Mouse (Mus musculus): ENCODE results near the gene Pgd. TPM values are rescaled to one million over a fixed set of nuclear protein-coding genes. Genes with fewer than 3 reads are reported as not detected.
A peak's percentile ranks its signal among the peaks of the same experiment; 100 is the strongest.
"Not testable (repeated sequence)": the region's sequence is repeated elsewhere in the genome, so short reads cannot be mapped to it uniquely, and the experiment has no call there.

The Pgd gene
- polyA plus RNA-seq, 1 experiment from 2014 or later, result 116 TPM

DNA sequence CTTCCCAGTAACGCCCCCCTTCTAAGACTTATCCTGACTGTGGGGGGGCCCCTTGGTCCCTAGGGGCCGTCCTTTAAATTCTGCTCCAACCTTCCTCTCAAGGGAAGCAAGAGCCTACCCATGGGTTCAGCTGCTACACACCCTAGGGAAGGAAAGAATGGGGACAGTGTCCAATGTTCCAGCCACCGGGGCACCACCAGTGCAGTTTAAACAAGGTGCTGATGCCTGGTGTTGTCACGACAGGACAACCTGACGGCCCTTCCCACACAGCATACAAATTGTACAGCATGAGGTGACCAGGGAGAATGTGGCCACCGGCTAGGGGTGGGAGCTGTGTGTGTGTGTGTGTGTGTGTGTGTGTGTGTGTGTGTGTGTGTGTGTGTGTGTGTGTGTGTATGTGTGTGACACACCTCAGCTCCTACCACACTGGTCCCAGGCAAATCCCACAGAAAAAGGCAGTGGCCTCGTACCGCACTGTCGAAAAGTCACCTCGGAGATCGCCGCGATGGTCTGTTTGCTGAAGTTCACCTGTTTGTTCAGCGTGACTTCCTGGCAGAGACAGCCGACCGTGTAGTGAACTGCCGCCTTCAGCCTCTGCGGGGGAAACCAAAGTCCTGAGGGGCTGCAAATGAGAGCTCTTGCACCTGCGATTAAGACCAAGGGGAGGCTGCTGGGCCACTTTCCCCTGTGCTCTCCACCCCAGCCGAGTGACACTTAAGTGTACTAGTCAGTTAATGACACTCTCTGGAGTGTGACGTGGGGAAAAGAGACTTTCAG, 34.6 kb downstream of the Pgd start:
- H3K4me3 ChIP-seq, result no peak overlapping the region
- no peak overlapping the region for H3K27ac ChIP-seq
- H3K36me3 ChIP-seq, result peaks cover 35% of the 10 kb centered on the region
- no peak overlapping the region for H3K4me2 ChIP-seq (replicated peaks)
- WGBS, result 87% methylated on average over 21 of the region's 21 CpGs
- H3K9ac ChIP-seq, result no peak overlapping the region
- ATAC-seq (ENCODE audit: insufficient number of reproducible peaks, insufficient read depth, low FRiP score, low TSS enrichment), result no peak
- H3K27me3 ChIP-seq, result no peaks in the 10 kb centered on the region
- H3K4me1 ChIP-seq, result peaks cover 8% of the 10 kb centered on the region; the same call in 1 of the 2 replicates
- H3K9me3 ChIP-seq, result no peaks in the 10 kb centered on the region

DNA sequence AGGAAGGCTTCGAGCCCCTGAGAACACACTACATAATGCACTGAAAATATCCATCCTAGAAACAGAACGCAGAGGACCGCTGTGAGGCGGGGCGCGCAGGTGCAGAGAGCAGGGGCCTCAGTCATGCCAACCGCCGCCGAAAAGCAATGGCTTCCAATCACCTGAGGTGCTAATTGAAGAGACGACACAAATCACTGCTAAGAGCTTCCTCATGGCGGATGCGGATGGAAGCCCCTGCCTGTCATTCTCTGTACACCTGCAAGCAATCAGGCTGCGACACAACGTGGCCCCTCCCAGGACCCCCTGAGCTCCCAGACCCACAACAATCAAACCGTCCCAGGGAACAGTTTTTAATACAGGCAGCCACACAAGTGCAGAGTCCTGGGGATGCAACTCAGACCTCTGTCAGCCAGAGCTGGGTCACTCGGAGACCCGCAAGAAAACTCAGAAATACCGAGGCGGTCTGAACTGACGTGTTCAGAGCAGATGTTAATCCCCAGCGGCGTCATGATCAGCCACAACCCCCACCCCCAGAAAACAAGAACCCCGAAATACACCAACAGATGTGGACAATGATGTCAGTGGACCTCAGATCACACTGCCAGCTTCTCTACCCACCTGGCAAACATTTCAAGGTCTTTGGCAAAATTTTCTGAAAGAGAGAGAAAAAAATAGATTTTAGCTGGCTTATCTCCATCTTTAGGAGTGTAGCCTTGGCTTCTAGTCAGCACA, 35.4 kb downstream of the Pgd start:
- H3K4me1 ChIP-seq, result peaks cover 2% of the 10 kb centered on the region; the same call in 1 of the 2 replicates
- no peaks in the 10 kb centered on the region for H3K27me3 ChIP-seq
- H3K36me3 ChIP-seq, result peaks cover 35% of the 10 kb centered on the region
- ATAC-seq (ENCODE audit: insufficient number of reproducible peaks, insufficient read depth, low FRiP score, low TSS enrichment), result no peak
- H3K9me3 ChIP-seq, result no peaks in the 10 kb centered on the region
- no peak overlapping the region for H3K4me2 ChIP-seq (replicated peaks)
- H3K9ac ChIP-seq, result no peak overlapping the region
- no peak overlapping the region for H3K27ac ChIP-seq
- H3K4me3 ChIP-seq, result no peak overlapping the region
- WGBS, result 71% methylated on average over 23 of the region's 23 CpGs

DNA sequence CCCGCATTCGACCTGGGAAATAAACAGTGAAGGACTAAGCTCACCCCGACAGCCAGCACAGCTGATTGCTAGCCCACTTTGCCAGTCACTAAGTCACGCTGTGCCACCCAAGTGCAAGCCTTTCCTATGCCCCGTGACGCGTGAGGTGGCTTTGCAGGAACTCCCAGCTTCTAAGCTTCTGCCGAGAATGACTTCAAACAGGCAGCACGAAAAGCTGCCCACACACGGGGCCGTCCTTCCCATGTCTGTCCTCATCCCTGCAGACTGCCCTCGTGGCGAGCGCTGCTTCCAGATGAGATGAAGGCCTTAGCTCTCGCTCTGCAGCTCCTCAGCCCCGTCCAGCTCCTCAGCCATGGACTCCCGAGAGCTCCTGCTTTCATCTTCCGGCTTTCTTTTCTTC, 38.1 kb downstream of the Pgd start:
- no peaks in the 10 kb centered on the region for H3K27me3 ChIP-seq
- no peak overlapping the region for H3K4me3 ChIP-seq
- peaks cover 35% of the 10 kb centered on the region for H3K36me3 ChIP-seq
- no peak overlapping the region for H3K9ac ChIP-seq
- no peak overlapping the region for H3K4me2 ChIP-seq (replicated peaks)
- 0 out of 2 replicates have a peak, but pooled peaks cover 2% of the 10 kb centered on the region for H3K4me1 ChIP-seq
- no peaks in the 10 kb centered on the region for H3K9me3 ChIP-seq
- ATAC-seq (ENCODE audit: insufficient number of reproducible peaks, insufficient read depth, low FRiP score, low TSS enrichment), result no peak
- 87% methylated on average over 18 of the region's 18 CpGs for WGBS
- H3K27ac ChIP-seq, result no peak overlapping the region

DNA sequence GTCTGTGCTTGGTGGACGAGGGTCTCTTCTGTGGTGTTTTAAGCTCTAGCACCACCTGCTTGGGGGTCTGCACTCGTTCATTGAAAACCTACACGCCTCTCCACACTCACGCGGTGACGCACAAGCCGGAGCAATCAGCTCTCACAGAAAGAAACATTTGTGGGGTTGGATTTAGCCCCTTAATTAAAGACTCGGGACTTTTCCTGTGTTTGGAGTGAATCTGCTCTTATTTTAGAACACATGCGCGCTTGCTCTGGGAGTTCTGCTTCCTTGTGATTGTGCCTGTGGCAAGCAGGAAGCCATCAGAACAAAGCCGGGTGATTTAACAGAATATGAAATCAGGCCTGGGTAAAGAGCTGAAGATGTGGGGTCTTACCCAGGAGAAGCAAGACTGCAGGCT, 39.9 kb downstream of the Pgd start, which contains the start of gene Cort:
TSS of gene Cort (minus strand) at position 101 of the 400 bp plus-strand sequence.
- Histone ChIP-seq H3K27ac (no peak within 1 kb of the TSS), H3K4me2 (replicated peaks) (no peak within 1 kb of the TSS), H3K4me3 (no peak within 1 kb of the TSS), H3K27me3 (no peaks in the 10 kb centered on the region), H3K9me3 (no peaks in the 10 kb centered on the region), H3K36me3 (peaks cover 32% of the 10 kb centered on the region), H3K4me1 (0 out of 2 replicates have a peak, but pooled peaks cover 2% of the 10 kb centered on the region), H3K9ac (no peak within 1 kb of the TSS)
- ATAC-seq (ENCODE audit: insufficient number of reproducible peaks, insufficient read depth, low FRiP score, low TSS enrichment), result no peak
- WGBS, result 80% methylated on average over 11 of the region's 11 CpGs

DNA sequence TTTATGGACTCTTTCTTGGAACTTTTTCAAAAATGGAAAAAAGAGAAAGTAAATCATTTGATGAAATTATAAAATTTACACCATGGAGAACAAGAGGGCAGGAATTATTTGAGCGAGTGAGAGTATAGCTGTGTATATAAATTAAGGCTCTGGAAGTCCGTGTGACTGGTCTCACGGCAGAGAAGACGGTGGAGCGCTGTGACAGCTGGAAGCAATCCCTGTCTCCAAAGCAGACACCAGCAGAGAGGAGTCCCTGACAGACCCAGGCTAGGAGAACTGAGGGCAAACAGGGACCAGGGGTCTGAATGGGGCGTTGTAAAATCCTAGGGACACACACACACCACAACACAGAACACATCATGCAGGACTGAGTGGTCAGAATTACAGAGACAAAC, 40.5 kb downstream of the Pgd start:
- 68% methylated on average over 6 of the region's 6 CpGs for WGBS
- Histone ChIP-seq H3K9ac (no peak overlapping the region), H3K4me2 (replicated peaks) (no peak overlapping the region), H3K4me3 (no peak overlapping the region), H3K27ac (no peak overlapping the region), H3K4me1 (0 out of 2 replicates have a peak, but pooled peaks cover 2% of the 10 kb centered on the region), H3K36me3 (peaks cover 28% of the 10 kb centered on the region), H3K9me3 (no peaks in the 10 kb centered on the region), H3K27me3 (no peaks in the 10 kb centered on the region)
- ATAC-seq (ENCODE audit: insufficient number of reproducible peaks, insufficient read depth, low FRiP score, low TSS enrichment), result no peak

DNA sequence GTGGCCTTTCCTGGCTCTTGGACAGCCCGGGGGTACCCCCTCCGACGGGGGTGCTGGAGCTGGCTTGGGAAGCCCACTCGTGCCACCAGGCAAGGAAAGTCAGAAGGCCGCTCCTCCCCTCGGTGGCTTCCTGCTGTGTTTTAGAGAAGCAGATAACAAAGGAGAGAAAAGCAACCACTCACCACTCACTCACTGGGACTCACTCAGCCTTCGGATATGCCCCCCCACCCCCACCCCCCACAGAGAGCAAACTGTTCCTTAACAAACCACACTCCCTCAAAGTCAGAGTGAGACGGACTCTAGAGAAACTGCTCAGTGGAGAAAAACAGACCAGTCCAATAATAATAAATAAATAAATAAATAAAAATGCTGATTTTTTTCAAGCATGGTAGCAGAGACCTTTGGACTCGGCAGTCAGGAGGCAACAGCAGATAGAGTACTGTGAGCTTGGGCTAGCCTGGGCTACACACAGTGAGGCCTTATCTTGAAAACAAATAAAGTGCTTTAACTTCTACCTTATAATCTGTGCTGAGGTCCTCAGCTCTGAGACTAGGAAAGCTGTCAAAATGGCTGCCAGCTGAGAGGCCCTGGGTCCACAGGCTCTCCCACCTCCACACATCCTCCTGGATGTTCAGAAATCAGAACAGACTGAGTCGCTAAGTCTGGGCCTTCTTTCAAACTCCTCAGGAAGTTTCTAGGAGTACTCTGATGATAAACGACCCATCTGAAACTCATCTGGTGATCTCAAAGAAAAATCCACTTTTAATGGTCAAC, 41.0 kb downstream of the Pgd start:
- WGBS, result 67% methylated on average over 11 of the region's 11 CpGs
- H3K36me3 ChIP-seq, result peaks cover 22% of the 10 kb centered on the region
- no peak overlapping the region for H3K4me3 ChIP-seq
- H3K4me2 ChIP-seq (replicated peaks), result no peak overlapping the region
- H3K9ac ChIP-seq, result no peak overlapping the region
- H3K27ac ChIP-seq, result no peak overlapping the region
- H3K4me1 ChIP-seq, result 0 out of 2 replicates have a peak, but pooled peaks cover 2% of the 10 kb centered on the region
- no peaks in the 10 kb centered on the region for H3K27me3 ChIP-seq
- no peaks in the 10 kb centered on the region for H3K9me3 ChIP-seq
- ATAC-seq (ENCODE audit: insufficient number of reproducible peaks, insufficient read depth, low FRiP score, low TSS enrichment), result no peak

DNA sequence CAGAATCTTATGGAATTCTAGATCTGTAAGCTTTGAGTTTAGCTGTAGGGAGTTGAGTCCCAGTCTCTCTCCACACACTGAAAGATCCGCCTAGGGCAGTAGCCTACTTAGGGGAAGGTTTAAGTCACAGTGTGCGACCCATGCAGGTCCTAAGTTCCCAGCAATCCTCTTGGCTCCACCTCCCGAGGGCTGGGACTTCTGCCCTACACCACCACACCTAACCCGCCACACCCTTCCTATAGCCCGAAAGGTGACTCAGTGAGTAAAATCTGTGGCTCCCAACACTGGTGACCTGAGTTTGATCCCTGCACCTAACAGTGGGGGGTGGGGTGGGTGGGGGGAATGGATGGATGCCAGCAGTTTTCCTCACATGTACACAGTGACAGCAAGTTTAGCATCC, 43.1 kb downstream of the Pgd start:
- no peak overlapping the region for H3K27ac ChIP-seq
- 0 out of 2 replicates have a peak, but pooled peaks cover 2% of the 10 kb centered on the region for H3K4me1 ChIP-seq
- H3K27me3 ChIP-seq, result no peaks in the 10 kb centered on the region
- H3K4me3 ChIP-seq, result no peak overlapping the region
- ATAC-seq (ENCODE audit: insufficient number of reproducible peaks, insufficient read depth, low FRiP score, low TSS enrichment), result no peak
- no peak overlapping the region for H3K9ac ChIP-seq
- H3K4me2 ChIP-seq (replicated peaks), result no peak overlapping the region
- H3K36me3 ChIP-seq, result peaks cover 10% of the 10 kb centered on the region
- WGBS, result 70% methylated on average over 5 of the region's 5 CpGs
- no peaks in the 10 kb centered on the region for H3K9me3 ChIP-seq

DNA sequence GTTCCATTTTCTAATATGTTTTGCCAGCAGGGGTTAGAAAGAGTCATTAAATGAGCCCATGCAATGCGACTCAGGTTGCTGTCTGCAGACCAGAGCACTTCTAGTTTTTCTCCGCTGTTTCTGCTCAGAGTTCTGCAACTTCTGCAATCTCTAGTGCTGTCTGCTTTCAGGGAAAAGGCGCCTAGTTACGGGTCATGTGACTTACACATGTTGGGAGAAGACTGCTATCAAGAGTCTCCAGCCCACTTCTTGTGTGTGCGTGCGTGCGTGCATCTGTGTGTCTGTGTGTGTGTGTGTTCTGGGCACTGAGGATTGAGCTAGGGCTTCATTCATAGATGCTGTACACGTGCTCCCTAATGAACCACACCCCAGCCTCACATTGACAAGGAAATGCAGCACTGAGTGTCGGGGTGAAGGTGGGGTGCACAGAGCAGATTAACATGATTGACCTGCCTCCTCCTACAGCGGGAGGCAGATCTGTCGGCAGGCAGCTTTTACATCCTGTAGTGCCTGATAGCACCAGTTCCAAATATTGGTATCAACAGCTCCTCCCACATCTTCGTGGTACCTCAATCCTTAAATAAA, 46.5 kb downstream of the Pgd start:
- not testable (repeated sequence) for H3K9ac ChIP-seq; H3K27me3 ChIP-seq; H3K4me1 ChIP-seq; H3K4me2 ChIP-seq (replicated peaks); H3K27ac ChIP-seq; H3K9me3 ChIP-seq; ATAC-seq (ENCODE audit: insufficient number of reproducible peaks, insufficient read depth, low FRiP score, low TSS enrichment); H3K4me3 ChIP-seq; H3K36me3 ChIP-seq
- WGBS, result 87% methylated on average over 12 of the region's 12 CpGs

DNA sequence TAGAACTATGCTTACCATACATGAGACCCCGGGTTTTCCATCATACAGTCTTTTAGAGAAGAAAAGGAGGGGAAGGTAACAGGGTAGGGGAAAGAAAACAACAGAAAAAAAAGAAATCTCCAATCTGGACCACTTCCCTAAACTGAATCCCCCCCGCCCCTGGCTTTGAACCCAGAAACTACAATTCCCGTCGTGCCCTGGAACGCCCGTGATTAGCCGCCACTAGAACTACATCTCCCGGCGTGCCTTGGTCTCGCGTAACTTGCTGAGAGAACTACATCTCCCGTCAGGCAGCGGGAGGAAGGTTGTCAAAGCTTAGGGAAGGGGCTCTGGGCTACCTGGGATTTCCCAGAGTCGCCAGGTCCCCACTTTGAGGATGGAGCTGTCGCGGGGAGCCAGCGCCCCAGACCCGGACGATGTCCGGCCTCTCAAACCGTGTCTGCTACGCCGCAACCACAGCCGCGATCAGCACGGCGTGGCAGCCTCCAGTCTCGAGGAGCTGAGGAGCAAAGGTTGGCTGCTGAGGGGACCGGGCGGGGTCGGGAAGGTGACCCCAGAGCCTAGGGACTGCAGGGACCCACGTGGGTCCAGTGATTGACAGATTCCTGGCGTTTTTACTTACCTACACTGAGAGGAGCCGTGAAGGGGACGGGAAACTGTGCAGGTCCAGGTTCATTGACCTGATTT, 62.6 kb downstream of the Pgd start, which contains the start of gene Dffa:
TSS of gene Dffa (plus strand) at position 272 of the 687 bp plus-strand sequence.
- H3K4me2 ChIP-seq (replicated peaks), result peak within 1 kb of the TSS; percentile 91
- H3K27ac ChIP-seq, result no peak within 1 kb of the TSS
- ATAC-seq (ENCODE audit: insufficient number of reproducible peaks, insufficient read depth, low FRiP score, low TSS enrichment), result peak; percentile 65
- no peaks in the 10 kb centered on the region for H3K27me3 ChIP-seq
- H3K4me3 ChIP-seq, result peak within 1 kb of the TSS; percentile 87
- H3K36me3 ChIP-seq, result peaks cover 16% of the 10 kb centered on the region
- 1% methylated on average over 35 of the region's 35 CpGs for WGBS
- H3K4me1 ChIP-seq, result peaks cover 11% of the 10 kb centered on the region
- peak within 1 kb of the TSS; percentile 89 for H3K9ac ChIP-seq
- H3K9me3 ChIP-seq, result no peaks in the 10 kb centered on the region

DNA sequence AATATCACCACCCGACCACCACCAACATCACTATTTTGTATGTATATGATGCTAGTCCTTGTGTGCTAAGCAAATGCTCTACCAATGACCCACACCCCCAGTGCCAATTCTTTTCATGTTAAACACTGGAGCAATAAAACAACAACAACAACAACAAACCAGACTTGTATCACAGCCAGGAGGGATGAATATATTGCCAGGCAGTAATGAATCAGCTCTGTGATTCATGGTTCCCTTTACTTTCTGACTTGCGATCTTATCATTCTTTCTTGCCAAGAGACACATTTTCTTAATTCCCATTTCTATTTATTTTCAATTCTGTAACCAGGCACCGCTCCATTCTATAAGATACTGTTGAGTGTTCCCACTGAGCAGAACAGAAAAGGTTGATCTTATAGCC, 65.1 kb downstream of the Pgd start:
- ATAC-seq (ENCODE audit: insufficient number of reproducible peaks, insufficient read depth, low FRiP score, low TSS enrichment), result no peak
- Histone ChIP-seq H3K4me1 (peaks cover 19% of the 10 kb centered on the region), H3K9me3 (no peaks in the 10 kb centered on the region), H3K4me2 (replicated peaks) (no peak overlapping the region), H3K27ac (no peak overlapping the region), H3K4me3 (no peak overlapping the region), H3K27me3 (no peaks in the 10 kb centered on the region), H3K9ac (no peak overlapping the region), H3K36me3 (0 out of 2 replicates have a peak, but pooled peaks cover 4% of the 10 kb centered on the region)
- WGBS, result 87% methylated on average over 3 of the region's 3 CpGs

DNA sequence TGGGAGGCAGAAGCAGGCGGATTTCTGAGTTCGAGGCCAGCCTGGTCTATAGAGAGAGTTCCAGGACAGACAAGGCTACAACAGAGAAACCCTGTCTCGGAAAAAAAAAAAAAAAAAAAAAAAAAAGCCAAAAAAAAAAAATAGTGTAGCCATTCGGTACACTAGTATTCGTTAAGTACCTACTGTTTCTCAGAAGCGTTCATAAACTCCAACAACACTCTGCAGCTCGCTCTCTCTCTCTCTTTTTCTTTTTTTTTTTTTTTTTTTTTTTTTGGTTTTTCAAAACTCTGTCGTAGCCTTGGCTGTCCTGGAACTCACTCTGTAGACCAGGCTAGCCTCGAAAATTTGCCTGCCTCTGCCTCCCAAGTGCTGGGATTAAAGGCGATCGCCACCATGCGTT, 66.1 kb downstream of the Pgd start:
- 85% methylated on average over 12 of the region's 12 CpGs for WGBS
- not testable (repeated sequence) for H3K27me3 ChIP-seq; H3K9ac ChIP-seq; H3K4me3 ChIP-seq; H3K27ac ChIP-seq; H3K36me3 ChIP-seq; H3K9me3 ChIP-seq; H3K4me2 ChIP-seq (replicated peaks); ATAC-seq (ENCODE audit: insufficient number of reproducible peaks, insufficient read depth, low FRiP score, low TSS enrichment)
- H3K4me1 ChIP-seq, result peaks cover 19% of the 10 kb centered on the region
